Mouse (Mus musculus) hindbrain, embryonic 12.5 days (tissue): Measurements from ENCODE around the gene Gm20896. TPM values are rescaled to one million over a fixed set of nuclear protein-coding genes. Genes with fewer than 3 reads are reported as not detected.
"Not testable (repeated sequence)": the region's sequence is repeated elsewhere in the genome, so short reads cannot be mapped to it uniquely, and the experiment has no call there.

ENCODE experiments used
- ATAC-seq: fragments of 200-750 bp; cut with Nextera tagmentation; 2 replicates; pipeline ENCODE4 v1.8.0; 2017; ENCODE audit warnings: moderate TSS enrichment; ENCODE audit not compliant: low FRiP score
- H3K27ac ChIP-seq: fragments of 300-500 bp; sonication (generic); 2 replicates; pipeline ENCODE4 v1.5.1; 2016; ENCODE audit warnings: mild to moderate bottlenecking
- H3K27me3 ChIP-seq: fragments of 300-500 bp; sonication (generic); 2 replicates; pipeline ENCODE4 v1.6.1; 2016; ENCODE audit warnings: mild to moderate bottlenecking
- H3K36me3 ChIP-seq: fragments of 300-500 bp; sonication (generic); 2 replicates; pipeline ENCODE4 v1.6.1; 2016; ENCODE audit warnings: mild to moderate bottlenecking
- H3K4me1 ChIP-seq: fragments of 300-500 bp; sonication (generic); 2 replicates; pipeline ENCODE4 v1.6.1; 2016
- H3K4me2 ChIP-seq: fragments of 300-500 bp; sonication (generic); replicated peaks from 2 replicates; pipeline ENCODE4 v1.6.1; 2016; ENCODE audit warnings: mild to moderate bottlenecking
- H3K4me3 ChIP-seq: fragments of 300-500 bp; sonication (generic); 2 replicates; pipeline ENCODE4 v1.5.1; 2016; ENCODE audit warnings: mild to moderate bottlenecking
- H3K9ac ChIP-seq: fragments of 300-500 bp; sonication (generic); 2 replicates; pipeline ENCODE4 v1.6.1; 2016; ENCODE audit warnings: mild to moderate bottlenecking, moderate library complexity
- H3K9me3 ChIP-seq: fragments of 300-500 bp; sonication (generic); replicated peaks from 2 replicates; pipeline ENCODE4 v1.6.1; 2016; ENCODE audit warnings: mild to moderate bottlenecking
- WGBS: fragments of 180-500 bp; shearing (Covaris S2); methylation state at CpG from one replicate; pipeline ENCODE4 v1.1.7; 2016; 5-methylcytosine and 5-hydroxymethylcytosine counted together
- polyA plus RNA-seq: library from polyadenylated mRNA; unstranded; fragments of >200 nt; fragmentation: Nextera tagmentation; extraction: Ambion mirVana; gene quantifications from 2 replicates; pipeline ENCODE4 v1.2.1, GENCODE M21; 2016

Gene Gm20896
- not detected in 2 replicates for polyA plus RNA-seq

- not testable (repeated sequence) for H3K9me3 ChIP-seq, H3K9ac ChIP-seq, H3K27me3 ChIP-seq, H3K4me1 ChIP-seq, ATAC-seq, H3K4me2 ChIP-seq, H3K4me3 ChIP-seq, H3K36me3 ChIP-seq, H3K27ac ChIP-seq
- WGBS: no CpG with 5 or more reads among the region's 6 CpGs
These were observed at the start of gene Gm20896 for GRCm38 (mm10) chrY:35921426-35921825. Gene Gm20896, minus strand, starts transcription at chrY:35921526.
